Mouse (Mus musculus) lung, embryonic 14.5 days (tissue): ENCODE measurements at regions not wholly inside any gene's neighbourhood (a gene's known extent, or its start where the extent isn't known, plus 50 kb on each side); places are given as distances from the start of the nearest gene placed in this dataset.

Experiments
- ATAC-seq: fragments of 200-750 bp; cut with Nextera tagmentation; 2 replicates; pipeline ENCODE4 v1.8.0; 2017; ENCODE audit warnings: mild to moderate bottlenecking, moderate TSS enrichment, moderate library complexity; ENCODE audit not compliant: insufficient read depth
- DNase-seq: peaks from one replicate; pipeline ENCODE4 v3.0.0-alpha.2; 2015
- H3K27ac ChIP-seq: fragments of 300-500 bp; sonication (generic); 2 replicates; pipeline ENCODE4 v1.5.1; 2014; ENCODE audit warnings: low read depth, mild to moderate bottlenecking, moderate library complexity
- H3K27me3 ChIP-seq: fragments of 300-500 bp; sonication (generic); 2 replicates; pipeline ENCODE4 v1.6.1; 2014; ENCODE audit warnings: low read length, control low read depth; ENCODE audit not compliant: insufficient read depth
- H3K36me3 ChIP-seq: fragments of 300-500 bp; sonication (generic); 2 replicates; pipeline ENCODE4 v1.6.1; 2014; ENCODE audit warnings: control low read depth; ENCODE audit not compliant: insufficient read depth
- H3K4me1 ChIP-seq: fragments of 300-500 bp; sonication (generic); 2 replicates; pipeline ENCODE4 v1.6.1; 2014; ENCODE audit warnings: antibody characterized with exemption, control low read depth; ENCODE audit not compliant: insufficient read depth
- H3K4me2 ChIP-seq: fragments of 300-500 bp; sonication (generic); 2 replicates; pipeline ENCODE4 v1.6.1; 2014; ENCODE audit warnings: mild to moderate bottlenecking
- H3K4me3 ChIP-seq: fragments of 300-500 bp; sonication (generic); 2 replicates; pipeline ENCODE4 v1.5.1; 2014; ENCODE audit warnings: low read depth, low read length
- H3K9ac ChIP-seq: fragments of 300-500 bp; sonication (generic); 2 replicates; pipeline ENCODE4 v1.6.1; 2014
- H3K9me3 ChIP-seq: fragments of 300-500 bp; sonication (generic); 2 replicates; pipeline ENCODE4 v1.6.1; 2016; ENCODE audit warnings: low read depth, low read length, control low read depth
- CTCF ChIP-seq: IDR thresholded peaks from 2 replicates; pipeline ENCODE4 v1.5.1; 2016; ENCODE audit warnings: antibody characterized with exemption, low read depth
- WGBS: fragments of 180-500 bp; shearing (Covaris S2); extraction: QIAGEN DNeasy Blood & Tissue Kit; methylation state at CpG from one replicate; pipeline ENCODE4 v1.1.7; 2014; 5-methylcytosine and 5-hydroxymethylcytosine counted together

- ATAC-seq (no peak), DNase-seq (no peak)
- no peaks in the 10 kb centered on the region for H3K27me3 ChIP-seq
- H3K4me2 ChIP-seq = no peak overlapping the region
- no peaks in the 10 kb centered on the region for H3K4me1 ChIP-seq
- H3K9ac ChIP-seq = no peak overlapping the region
- H3K9me3 ChIP-seq = no peaks in the 10 kb centered on the region
- 74% methylated on average over 13 of the region's 13 CpGs for WGBS
- no peak overlapping the region for H3K27ac ChIP-seq
- no peak for TF ChIP-seq CTCF
- no peaks in the 10 kb centered on the region for H3K36me3 ChIP-seq
- H3K4me3 ChIP-seq = no peak overlapping the region
Measured at GRCm38 (mm10) chr3:52861538-52861937, 155.5 kb downstream of the Cog6 start.

- no peak for TF ChIP-seq CTCF
- Histone ChIP-seq H3K27ac (no peak overlapping the region), H3K27me3 (no peaks in the 10 kb centered on the region), H3K4me1 (no peaks in the 10 kb centered on the region), H3K4me3 (no peak overlapping the region), H3K4me2 (no peak overlapping the region), H3K9me3 (no peaks in the 10 kb centered on the region), H3K36me3 (no peaks in the 10 kb centered on the region), H3K9ac (no peak overlapping the region)
- DNase-seq (no peak), ATAC-seq (no peak)
- 75% methylated on average over 2 of the region's 2 CpGs for WGBS
Measured at GRCm38 (mm10) chr3:52859848-52860247, 157.2 kb downstream of the Cog6 start.

- Histone ChIP-seq H3K27me3 (no peaks in the 10 kb centered on the region), H3K27ac (no peak overlapping the region), H3K4me2 (no peak overlapping the region), H3K4me1 (no peaks in the 10 kb centered on the region), H3K9me3 (no peaks in the 10 kb centered on the region), H3K36me3 (no peaks in the 10 kb centered on the region), H3K9ac (no peak overlapping the region), H3K4me3 (no peak overlapping the region)
- no peak for ATAC-seq
- 83% methylated on average over 8 of the region's 8 CpGs for WGBS
- DNase-seq = no peak
- no peak for TF ChIP-seq CTCF
Measured at GRCm38 (mm10) chr3:52859266-52859825, 157.7 kb downstream of the Cog6 start.

GRCm38 (mm10) chr3:52858259-52858658 lies 158.8 kb downstream of the Cog6 start:
- Histone ChIP-seq H3K27me3 (no peaks in the 10 kb centered on the region), H3K4me3 (no peak overlapping the region), H3K4me1 (no peaks in the 10 kb centered on the region), H3K9ac (no peak overlapping the region), H3K9me3 (no peaks in the 10 kb centered on the region), H3K27ac (no peak overlapping the region), H3K4me2 (no peak overlapping the region), H3K36me3 (no peaks in the 10 kb centered on the region)
- no peak for ATAC-seq
- 72% methylated on average over 9 of the region's 9 CpGs for WGBS
- TF ChIP-seq CTCF = no peak
- no peak for DNase-seq

- Histone ChIP-seq H3K4me1 (no peaks in the 10 kb centered on the region), H3K27ac (no peak overlapping the region), H3K36me3 (no peaks in the 10 kb centered on the region), H3K4me2 (no peak overlapping the region), H3K27me3 (no peaks in the 10 kb centered on the region), H3K9me3 (no peaks in the 10 kb centered on the region), H3K9ac (no peak overlapping the region), H3K4me3 (no peak overlapping the region)
- ATAC-seq (no peak), DNase-seq (no peak)
- TF ChIP-seq CTCF = no peak
- WGBS = 28% methylated on average over 3 of the region's 3 CpGs
Measured at GRCm38 (mm10) chr3:52857076-52857475, 160.0 kb downstream of the Cog6 start.

- WGBS = 89% methylated on average over 7 of the region's 7 CpGs
- no peak overlapping the region for H3K4me3 ChIP-seq
Measured at GRCm38 (mm10) chr3:52854560-52854959, 162.5 kb downstream of the Cog6 start.

GRCm38 (mm10) chr3:52853126-52853525 lies 163.9 kb downstream of the Cog6 start:
- H3K27ac ChIP-seq = no peak overlapping the region
- H3K9me3 ChIP-seq = no peaks in the 10 kb centered on the region
- H3K4me3 ChIP-seq = no peak overlapping the region
- no peaks in the 10 kb centered on the region for H3K4me1 ChIP-seq
- TF ChIP-seq CTCF = no peak
- WGBS = 52% methylated on average over 3 of the region's 3 CpGs
- H3K4me2 ChIP-seq = no peak overlapping the region
- H3K9ac ChIP-seq = no peak overlapping the region
- DNase-seq (no peak), ATAC-seq (no peak)
- no peaks in the 10 kb centered on the region for H3K36me3 ChIP-seq
- no peaks in the 10 kb centered on the region for H3K27me3 ChIP-seq

More at GRCm38 (mm10) chr3:52854560-52854959, 162.5 kb downstream of the Cog6 start:
- Histone ChIP-seq H3K9ac (no peak overlapping the region), H3K36me3 (no peaks in the 10 kb centered on the region), H3K9me3 (no peaks in the 10 kb centered on the region), H3K27ac (no peak overlapping the region), H3K4me1 (no peaks in the 10 kb centered on the region), H3K4me2 (no peak overlapping the region), H3K27me3 (no peaks in the 10 kb centered on the region)
- DNase-seq = no peak
- ATAC-seq = no peak
- TF ChIP-seq CTCF = no peak

GRCm38 (mm10) chr3:52845166-52845565 lies 171.9 kb downstream of the Cog6 start:
- no peak overlapping the region for H3K4me2 ChIP-seq
- no peak overlapping the region for H3K9ac ChIP-seq
- H3K4me1 ChIP-seq = no peaks in the 10 kb centered on the region
- DNase-seq = no peak
- ATAC-seq = no peak
- no peak overlapping the region for H3K27ac ChIP-seq
- TF ChIP-seq CTCF = no peak
- H3K36me3 ChIP-seq = no peaks in the 10 kb centered on the region
- H3K27me3 ChIP-seq = no peaks in the 10 kb centered on the region
- H3K9me3 ChIP-seq = no peaks in the 10 kb centered on the region
- no peak overlapping the region for H3K4me3 ChIP-seq
